Comparison of ENCODE assay signal across 7 mouse cellular contexts in genomic region chr4:141240617-141241016, GRCm38 (mm10). TPM values are rescaled to one million over a fixed set of nuclear protein-coding genes. Genes with fewer than 3 reads are reported as not detected.
DNase-seq lines count a peak whose midpoint lies in the region; ATAC-seq and TF ChIP-seq lines count a peak whose summit lies in the region.

No protein-coding gene starts in this region.

- 2% methylated on average over 14 of the region's 14 CpGs for WGBS in liver, adult 2 months
- 4% methylated on average over 14 of the region's 14 CpGs for WGBS in stomach, embryonic 14.5 days

- peak overlapping the region; percentile 38 for H3K4me3 ChIP-seq in liver, adult 2 months (ENCODE audit: insufficient read depth, low read depth, low read length)
- H3K4me3 ChIP-seq in stomach, embryonic 14.5 days (ENCODE audit: low read depth, low read length) = peak overlapping the region; percentile 34

- peak overlapping the region; percentile 67 for H3K4me2 ChIP-seq in stomach, embryonic 14.5 days (replicated peaks; ENCODE audit: low read depth, low read length)

- peak overlapping the region; percentile 40 for H3K9ac ChIP-seq in liver, adult 2 months (ENCODE audit: low read depth, low read length)
- H3K9ac ChIP-seq in stomach, embryonic 14.5 days (replicated peaks; ENCODE audit: low read depth, low read length) = no peak overlapping the region

- H3K79me2 ChIP-seq in liver, adult 2 months (ENCODE audit: control insufficient read depth, insufficient read depth, low read length) = peaks cover 7% of the 10 kb centered on the region; the same call in 1 of the 2 replicates

- H3K27ac ChIP-seq in liver, adult 2 months (replicated peaks; ENCODE audit: insufficient read depth, low read depth, low read length) = peak overlapping the region; percentile 91
- peak overlapping the region; percentile 79 for H3K27ac ChIP-seq in stomach, embryonic 14.5 days (ENCODE audit: low read length)

- H3K4me1 ChIP-seq in liver, adult 2 months (ENCODE audit: control insufficient read depth, insufficient read depth, low read length) = peaks cover 38% of the 10 kb centered on the region
- peaks cover 51% of the 10 kb centered on the region for H3K4me1 ChIP-seq in stomach, embryonic 14.5 days (ENCODE audit: control insufficient read depth, insufficient read depth, low read length)

- no peaks in the 10 kb centered on the region for H3K9me3 ChIP-seq in stomach, embryonic 14.5 days (ENCODE audit: control insufficient read depth, low read depth, low read length)

- peak; percentile 54 for ATAC-seq in stomach, embryonic 14.5 days (ENCODE audit: insufficient number of reproducible peaks, insufficient read depth, low FRiP score, low read depth)

- H3K36me3 ChIP-seq in liver, adult 2 months (ENCODE audit: control insufficient read depth, insufficient read depth, low read length) = no peaks in the 10 kb centered on the region
- H3K36me3 ChIP-seq in stomach, embryonic 14.5 days (ENCODE audit: control insufficient read depth, insufficient read depth, low read length) = no peaks in the 10 kb centered on the region

- DNase-seq in MEL-GATA-1-ER (ENCODE audit: extremely low read depth, low read depth) = peak; percentile 69
- peak; percentile 91 for DNase-seq in adrenal gland, adult 8-10 months
- DNase-seq in heart, postnatal 4 days = peak; percentile 38
- peak; percentile 99 for DNase-seq in liver, adult 2 months (ENCODE audit: extremely low read depth, low read depth, low spot score)
- no peak for DNase-seq in layer of hippocampus, adult 11-12 months (ENCODE audit: low spot score)
- no peak for DNase-seq in cerebellum, postnatal 4 days (ENCODE audit: low spot score in 2 of 2)

- no peak for TF ChIP-seq POLR2A in liver, adult 2 months (IDR thresholded peaks at IDR 0.05; ENCODE audit: extremely low read depth, insufficient read depth, low read length)

- no peak for TF ChIP-seq CTCF in liver, adult 2 months (IDR thresholded peaks at IDR 0.05; ENCODE audit: low read depth, low read length)

- no peaks in the 10 kb centered on the region for H3K27me3 ChIP-seq in liver, adult 2 months (ENCODE audit: control insufficient read depth, insufficient read depth, low read length)
- H3K27me3 ChIP-seq in stomach, embryonic 14.5 days (ENCODE audit: control insufficient read depth, insufficient read depth, low read length) = 0 out of 2 replicates have a peak, but pooled peaks cover 3% of the 10 kb centered on the region

RNA-seq across cellular contexts. Expression of gene Arhgef19, which starts 1.3 kb away (rescaled TPM):
- 100 to 1,000 TPM in 1 of 4 experiments, 10 to 100 TPM in 3; 43.5 to 113 (median 60.0) TPM for total RNA-seq in adrenal gland, adult 8-10 months (2022)
- 1 to 10 TPM; 4.6 to 5.1 TPM for total RNA-seq in heart, postnatal 4 days (2021)
- 14.4 and 25.8 TPM in 2 replicates for total RNA-seq in liver, adult 2 months (2014; rRNA removed)
- polyA plus RNA-seq in liver, adult 2 months (2012; rRNA removed) = 34.3 and 64.4 TPM in 2 replicates
- polyA plus RNA-seq in stomach, embryonic 14.5 days (2014; fragmentation: Nextera tagmentation; extraction: Ambion mirVana) = 23.0 and 26.4 TPM in 2 replicates

RNA-seq across cellular contexts. Expression of gene Rsg1, which starts 26.9 kb away (rescaled TPM):
- 1 to 10 TPM; 1.6 to 2.6 (median 2.2) TPM for total RNA-seq in adrenal gland, adult 8-10 months (2022)
- total RNA-seq in heart, postnatal 4 days (2021) = 1 to 10 TPM in 1 of 2 experiments, under 1 TPM in 1; 0.72 to 1.7 TPM
- total RNA-seq in liver, adult 2 months (2014; rRNA removed) = 0.40 and 0.55 TPM in 2 replicates
- 0.40 and 0.50 TPM in 2 replicates for polyA plus RNA-seq in liver, adult 2 months (2012; rRNA removed)
- polyA plus RNA-seq in stomach, embryonic 14.5 days (2014; fragmentation: Nextera tagmentation; extraction: Ambion mirVana) = 5.2 and 6.5 TPM in 2 replicates

Comparison
In these comparisons a context has a peak if more than half of its experiments do, and no peak if none do; other contexts are left out.
1. DNase-seq: peak in MEL-GATA-1-ER (single experiment), adrenal gland, adult 8-10 months (single experiment), heart, postnatal 4 days (single experiment) and liver, adult 2 months (single experiment); none in layer of hippocampus, adult 11-12 months (single experiment) and cerebellum, postnatal 4 days (0 of 2).